Mouse (Mus musculus) midbrain, embryonic 12.5 days (tissue): ENCODE measurements around the gene Mypn. TPM values are rescaled to one million over a fixed set of nuclear protein-coding genes. Genes with fewer than 3 reads are reported as not detected.

Experiments used
- ATAC-seq: fragments of 200-750 bp; cut with Nextera tagmentation; 2 replicates; pipeline ENCODE4 v1.8.0; 2017; ENCODE audit warnings: low read depth, moderate TSS enrichment, moderate library complexity; ENCODE audit not compliant: low FRiP score
- H3K27ac ChIP-seq: fragments of 300-500 bp; sonication (generic); replicated peaks from 2 replicates; pipeline ENCODE4 v1.5.1; 2016; ENCODE audit warnings: mild to moderate bottlenecking
- H3K27me3 ChIP-seq: fragments of 300-500 bp; sonication (generic); 2 replicates; pipeline ENCODE4 v1.6.1; 2016; ENCODE audit warnings: mild to moderate bottlenecking
- H3K36me3 ChIP-seq: fragments of 300-500 bp; sonication (generic); 2 replicates; pipeline ENCODE4 v1.6.1; 2016
- H3K4me1 ChIP-seq: fragments of 300-500 bp; sonication (generic); 2 replicates; pipeline ENCODE4 v1.6.1; 2016
- H3K4me2 ChIP-seq: fragments of 300-500 bp; sonication (generic); replicated peaks from 2 replicates; pipeline ENCODE4 v1.6.1; 2016; ENCODE audit warnings: mild to moderate bottlenecking, moderate library complexity
- H3K4me3 ChIP-seq: fragments of 300-500 bp; sonication (generic); 2 replicates; pipeline ENCODE4 v1.5.1; 2016; ENCODE audit warnings: mild to moderate bottlenecking
- H3K9ac ChIP-seq: fragments of 300-500 bp; sonication (generic); replicated peaks from 2 replicates; pipeline ENCODE4 v1.6.1; 2016; ENCODE audit warnings: mild to moderate bottlenecking, moderate library complexity
- H3K9me3 ChIP-seq: fragments of 300-500 bp; sonication (generic); 2 replicates; pipeline ENCODE4 v1.6.1; 2016; ENCODE audit warnings: mild to moderate bottlenecking
- WGBS: fragments of 180-500 bp; shearing (Covaris S2); methylation state at CpG from one replicate; pipeline ENCODE4 v1.1.7; 2016; 5-methylcytosine and 5-hydroxymethylcytosine counted together
- polyA plus RNA-seq: library from polyadenylated mRNA; unstranded; fragments of >200 nt; fragmentation: Nextera tagmentation; extraction: Ambion mirVana; gene quantifications from 2 replicates; pipeline ENCODE4 v1.2.1, GENCODE M21; 2016

The Mypn gene
- polyA plus RNA-seq, result 0.08 and 0.13 TPM in 2 replicates

DNA sequence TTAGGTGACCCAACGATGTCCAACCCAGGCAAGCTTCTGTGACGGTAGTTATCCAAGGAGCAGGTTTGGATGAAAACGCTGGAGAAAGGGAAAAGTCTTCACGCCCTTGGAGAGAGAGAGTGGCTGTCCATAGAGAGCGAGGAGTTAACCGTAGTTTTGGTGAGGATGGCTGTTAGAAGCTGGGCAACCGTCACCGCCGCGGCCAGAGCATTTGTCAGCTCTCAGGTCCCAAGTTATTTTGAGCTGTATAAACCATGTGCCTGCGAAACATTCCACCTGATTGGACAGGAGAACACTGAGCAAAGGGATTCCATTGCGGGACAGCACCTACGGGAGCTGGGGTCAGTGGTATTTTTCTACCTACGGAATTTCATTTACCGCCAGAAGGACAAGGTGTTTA is at the start of gene Mypn:
Gene Mypn (minus strand): TSS at position 225 of the 400 bp plus-strand sequence.
- H3K27ac ChIP-seq, result no peak within 1 kb of the TSS
- H3K36me3 ChIP-seq, result no peaks in the 10 kb centered on the region
- no peaks in the 10 kb centered on the region for H3K4me1 ChIP-seq
- H3K4me2 ChIP-seq, result no peak within 1 kb of the TSS
- ATAC-seq, result no peak
- H3K9ac ChIP-seq, result no peak within 1 kb of the TSS
- no peaks in the 10 kb centered on the region for H3K27me3 ChIP-seq
- 90% methylated on average over 15 of the region's 15 CpGs for WGBS
- no peak within 1 kb of the TSS for H3K4me3 ChIP-seq
- H3K9me3 ChIP-seq, result no peaks in the 10 kb centered on the region

DNA sequence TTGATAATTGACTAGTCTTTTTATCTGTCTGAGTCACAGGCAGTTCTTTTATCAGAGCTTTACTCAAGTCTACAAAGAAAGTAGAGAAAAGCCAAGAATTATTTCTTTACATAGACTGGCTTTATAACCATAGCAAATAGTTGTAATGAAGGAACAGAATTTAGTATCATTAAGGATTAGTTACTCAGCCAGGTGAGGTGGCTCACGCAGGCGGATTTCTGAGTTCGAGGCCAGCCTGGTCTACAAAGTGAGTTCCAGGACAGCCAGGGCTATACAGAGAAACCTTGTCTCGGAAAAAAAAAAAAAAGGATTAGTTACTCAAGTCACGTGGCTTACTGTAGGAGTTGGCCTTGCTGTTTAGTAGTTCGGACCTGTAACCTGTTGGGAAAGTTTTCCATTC is 44.7 kb upstream of the Mypn start:
- 95% methylated on average over 6 of the region's 6 CpGs for WGBS
- H3K9ac ChIP-seq, result no peak overlapping the region
- no peaks in the 10 kb centered on the region for H3K9me3 ChIP-seq
- no peak for ATAC-seq
- no peak overlapping the region for H3K4me3 ChIP-seq
- peaks cover 14% of the 10 kb centered on the region for H3K36me3 ChIP-seq
- no peak overlapping the region for H3K4me2 ChIP-seq
- H3K27me3 ChIP-seq, result no peaks in the 10 kb centered on the region
- 0 out of 2 replicates have a peak, but pooled peaks cover 8% of the 10 kb centered on the region for H3K4me1 ChIP-seq
- H3K27ac ChIP-seq, result no peak overlapping the region

DNA sequence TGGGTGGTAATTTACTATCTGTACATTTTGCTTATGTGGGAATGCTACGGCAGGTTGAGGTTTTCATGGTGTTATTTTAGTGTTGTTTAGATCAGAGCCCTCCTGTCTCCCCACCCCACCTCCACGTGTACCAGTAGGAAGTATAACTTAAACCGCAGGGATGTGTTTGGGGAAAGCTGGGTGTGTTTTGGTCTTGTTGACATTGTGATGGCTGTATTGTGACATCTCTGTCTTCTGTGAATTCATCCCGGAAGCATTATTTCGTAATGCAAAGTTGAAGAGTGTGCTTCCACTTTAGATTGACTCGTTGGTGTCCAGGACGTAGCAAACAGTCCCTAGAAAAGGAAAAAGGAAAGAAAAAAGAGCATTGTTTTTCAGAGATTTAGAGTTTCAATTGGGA is 43.7 kb upstream of the Mypn start:
- Histone ChIP-seq H3K27ac (no peak overlapping the region), H3K4me1 (peaks cover 15% of the 10 kb centered on the region), H3K27me3 (no peaks in the 10 kb centered on the region), H3K36me3 (peaks cover 11% of the 10 kb centered on the region), H3K4me3 (no peak overlapping the region), H3K9ac (no peak overlapping the region), H3K9me3 (no peaks in the 10 kb centered on the region), H3K4me2 (no peak overlapping the region)
- 87% methylated on average over 7 of the region's 7 CpGs for WGBS
- no peak for ATAC-seq

DNA sequence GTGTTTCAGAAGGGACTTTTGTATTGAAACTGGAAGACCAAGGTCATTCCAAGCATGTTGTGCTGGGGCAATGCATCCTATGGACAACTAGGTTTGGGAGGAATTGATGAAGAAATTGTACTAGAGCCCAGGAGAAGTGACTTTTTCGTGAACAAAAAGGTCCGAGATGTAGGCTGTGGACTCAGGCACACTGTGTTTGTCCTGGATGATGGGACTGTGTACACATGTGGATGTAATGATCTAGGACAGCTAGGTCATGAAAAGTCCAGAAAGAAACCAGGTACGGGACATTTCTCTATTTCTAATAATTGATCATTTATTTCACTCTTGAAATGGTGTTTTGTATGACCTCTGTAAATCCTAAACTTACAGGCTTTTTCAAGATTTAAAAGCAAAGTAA is 42.1 kb upstream of the Mypn start:
- no peak overlapping the region for H3K27ac ChIP-seq
- 94% methylated on average over 3 of the region's 3 CpGs for WGBS
- no peak overlapping the region for H3K9ac ChIP-seq
- peaks cover 11% of the 10 kb centered on the region for H3K36me3 ChIP-seq
- no peak overlapping the region for H3K4me2 ChIP-seq
- H3K27me3 ChIP-seq, result no peaks in the 10 kb centered on the region
- H3K4me1 ChIP-seq, result peaks cover 17% of the 10 kb centered on the region
- ATAC-seq, result no peak
- H3K4me3 ChIP-seq, result no peak overlapping the region
- no peaks in the 10 kb centered on the region for H3K9me3 ChIP-seq

DNA sequence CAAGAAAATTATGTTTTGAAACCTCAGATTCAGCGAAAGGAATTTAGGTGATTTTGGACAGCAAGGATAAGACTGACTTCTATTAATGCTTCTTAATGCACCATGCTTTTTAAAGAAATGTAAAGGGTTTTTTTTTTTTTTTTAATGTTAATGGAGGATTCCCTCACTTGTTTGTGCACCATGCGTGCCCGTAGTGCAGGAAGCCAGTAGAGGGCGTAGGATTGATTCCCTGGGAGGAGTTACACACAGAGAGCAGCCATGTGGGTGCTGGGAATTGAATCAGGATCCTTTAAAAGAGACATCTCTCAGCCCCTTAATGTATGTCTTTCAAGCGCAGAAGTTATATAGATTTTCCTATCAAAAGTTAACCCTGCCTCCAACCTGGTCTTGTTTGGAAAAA is 41.0 kb upstream of the Mypn start:
- H3K4me1 ChIP-seq, result peaks cover 17% of the 10 kb centered on the region
- H3K27ac ChIP-seq, result no peak overlapping the region
- no peak for ATAC-seq
- H3K9ac ChIP-seq, result peak overlapping the region; percentile 95; the same call in 1 of the 2 replicates
- 12% methylated on average over 5 of the region's 5 CpGs for WGBS
- H3K9me3 ChIP-seq, result no peaks in the 10 kb centered on the region
- peak overlapping the region; percentile 63 for H3K4me2 ChIP-seq
- H3K27me3 ChIP-seq, result no peaks in the 10 kb centered on the region
- peak overlapping the region; percentile 94 for H3K4me3 ChIP-seq
- peaks cover under 1% of the 10 kb centered on the region; the same call in 1 of the 2 replicates for H3K36me3 ChIP-seq

DNA sequence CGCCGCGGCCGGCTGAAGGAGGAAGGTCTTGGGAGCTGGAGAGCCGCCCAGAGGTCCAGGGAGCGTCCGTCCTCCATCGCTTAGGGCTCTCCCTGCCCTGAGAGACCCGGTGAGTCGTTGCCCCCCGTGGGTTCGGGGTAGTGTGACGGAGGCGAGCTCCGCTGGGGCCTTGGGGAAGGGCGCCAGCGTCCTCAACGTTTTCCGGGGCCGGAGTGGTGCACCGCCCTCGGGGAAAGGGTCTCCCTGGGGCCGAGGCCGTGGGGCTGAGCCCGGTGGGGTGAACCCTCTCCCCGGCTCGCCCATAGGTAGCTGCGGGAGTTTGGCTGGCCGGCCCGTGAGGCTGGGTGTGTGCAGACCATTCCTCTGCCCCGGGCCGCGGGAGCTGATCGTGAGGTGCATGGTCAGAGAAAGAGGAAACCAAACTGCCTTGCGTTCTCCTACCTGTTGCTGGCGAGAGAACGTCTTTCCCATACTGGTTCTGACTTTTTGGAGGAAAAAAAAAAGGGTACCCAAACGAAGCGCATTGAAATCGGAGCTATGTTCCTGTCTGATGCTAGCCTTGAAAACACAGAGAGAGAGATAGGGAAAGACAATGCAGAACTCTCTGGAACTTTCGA is 40.4 kb upstream of the Mypn start:
- H3K27me3 ChIP-seq, result no peaks in the 10 kb centered on the region

DNA sequence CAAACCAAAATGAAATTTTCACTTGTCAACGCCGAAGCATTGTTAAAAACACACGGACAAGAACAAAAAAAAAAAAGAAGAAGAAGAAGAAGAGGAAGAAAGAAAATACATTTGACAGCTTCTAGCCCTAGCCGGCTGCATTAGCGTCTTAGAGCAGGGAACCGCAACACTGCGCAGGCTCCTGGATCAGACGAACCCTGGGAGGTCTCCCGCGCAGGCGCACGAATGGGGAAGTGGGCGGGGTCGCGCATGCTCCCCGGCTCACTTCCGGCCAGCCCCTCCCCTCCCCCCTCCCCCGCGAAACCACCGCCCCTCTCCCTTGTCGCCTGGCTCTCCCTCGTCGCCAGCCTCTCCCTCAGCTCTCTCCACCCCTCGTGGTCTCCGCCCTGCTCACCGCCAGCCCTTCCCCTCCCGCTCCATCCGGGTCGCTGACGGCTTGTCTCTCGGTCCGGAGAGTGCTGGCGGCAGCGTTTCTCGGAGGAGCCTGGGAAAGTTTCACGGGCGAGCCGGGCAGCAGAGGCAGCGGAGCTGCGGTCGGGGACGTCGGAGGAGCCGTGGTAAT is 39.8 kb upstream of the Mypn start, which contains the start of gene Herc4:
Gene Herc4 (plus strand): TSS at position 318 of the 562 bp plus-strand sequence.
- H3K9ac ChIP-seq, result peak within 1 kb of the TSS; percentile 95
- under 1% methylated on average over 43 of the region's 44 CpGs for WGBS
- H3K4me1 ChIP-seq, result peaks cover 17% of the 10 kb centered on the region
- H3K4me3 ChIP-seq, result peak within 1 kb of the TSS; percentile 94
- no peaks in the 10 kb centered on the region for H3K27me3 ChIP-seq
- peak within 1 kb of the TSS; percentile 63 for H3K4me2 ChIP-seq
- H3K9me3 ChIP-seq, result no peaks in the 10 kb centered on the region
- H3K27ac ChIP-seq, result peak within 1 kb of the TSS; percentile 96
- H3K36me3 ChIP-seq, result no peaks in the 10 kb centered on the region
- peak; percentile 99 for ATAC-seq

More for the DNA sequence above, 40.4 kb upstream of the Mypn start:
- peak overlapping the region; percentile 94 for H3K4me3 ChIP-seq
- H3K36me3 ChIP-seq, result no peaks in the 10 kb centered on the region
- H3K4me2 ChIP-seq, result peak overlapping the region; percentile 63
- H3K4me1 ChIP-seq, result peaks cover 17% of the 10 kb centered on the region
- no peaks in the 10 kb centered on the region for H3K9me3 ChIP-seq
- peak overlapping the region; percentile 95 for H3K9ac ChIP-seq
- under 1% methylated on average over 41 of the region's 41 CpGs for WGBS
- peak overlapping the region; percentile 96 for H3K27ac ChIP-seq
- ATAC-seq, result peak; percentile 89

DNA sequence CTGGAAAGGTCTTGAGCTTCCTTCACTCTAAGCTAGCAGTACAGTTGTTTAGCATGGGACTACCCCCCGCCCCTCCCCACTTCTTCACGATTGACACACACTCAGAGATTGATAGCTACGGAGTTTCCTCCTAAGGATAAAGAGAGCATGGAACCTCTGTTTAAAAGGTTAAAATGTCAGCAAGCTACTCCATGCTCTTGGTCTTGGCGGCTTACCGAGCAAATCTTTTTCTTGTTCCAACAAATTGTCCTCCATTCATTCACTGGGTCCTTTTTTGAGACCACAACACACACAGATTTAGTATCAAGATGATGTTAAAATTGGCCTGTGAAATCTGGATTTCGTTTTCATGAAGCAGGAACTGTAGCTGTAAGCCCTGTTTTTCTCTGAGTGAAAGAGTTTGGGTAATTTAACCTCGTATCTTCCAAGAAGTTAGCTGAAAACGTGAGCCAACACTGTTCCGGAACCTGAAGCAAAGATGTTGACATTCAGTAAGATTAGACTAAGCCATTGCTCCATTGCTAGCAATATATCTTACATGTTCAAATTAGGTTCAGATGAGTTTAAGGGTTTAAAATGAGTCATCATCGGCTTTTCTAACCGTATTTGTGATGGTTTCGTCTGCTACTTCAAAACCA is 39.2 kb upstream of the Mypn start:
- Histone ChIP-seq H3K4me1 (peaks cover 17% of the 10 kb centered on the region), H3K27ac (no peak overlapping the region), H3K36me3 (no peaks in the 10 kb centered on the region), H3K9ac (peak overlapping the region; percentile 35), H3K4me2 (peak overlapping the region; percentile 63), H3K27me3 (no peaks in the 10 kb centered on the region), H3K9me3 (no peaks in the 10 kb centered on the region), H3K4me3 (peak overlapping the region; percentile 94)
- ATAC-seq, result no peak
- 31% methylated on average over 12 of the region's 12 CpGs for WGBS

DNA sequence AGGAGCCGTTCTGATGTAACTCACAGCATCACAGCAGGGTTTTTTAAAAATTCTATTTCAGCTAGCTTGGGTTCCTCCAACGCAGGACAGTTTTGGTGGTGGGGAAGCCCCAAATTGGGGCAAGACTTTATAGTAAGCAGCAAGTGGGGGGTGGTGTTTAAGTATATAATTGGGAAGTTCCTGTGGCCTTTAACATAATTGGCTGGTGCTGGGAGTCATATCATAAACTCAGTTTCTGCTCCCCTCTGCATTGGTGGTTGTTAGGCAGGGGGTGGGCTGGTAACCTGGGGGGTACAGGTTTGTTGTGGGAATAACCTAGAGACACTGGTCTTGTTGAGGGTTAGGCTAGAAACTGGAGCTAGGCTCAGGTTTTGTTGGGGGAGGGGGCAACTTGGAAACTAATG is 37.1 kb upstream of the Mypn start:
- no peaks in the 10 kb centered on the region for H3K27me3 ChIP-seq
- H3K4me3 ChIP-seq, result no peak overlapping the region
- peaks cover 16% of the 10 kb centered on the region for H3K4me1 ChIP-seq
- no peak overlapping the region for H3K9ac ChIP-seq
- H3K9me3 ChIP-seq, result no peaks in the 10 kb centered on the region
- H3K36me3 ChIP-seq, result no peaks in the 10 kb centered on the region
- no peak overlapping the region for H3K27ac ChIP-seq
- WGBS, result 78% methylated on average over 2 of the region's 2 CpGs
- no peak overlapping the region for H3K4me2 ChIP-seq
- no peak for ATAC-seq

DNA sequence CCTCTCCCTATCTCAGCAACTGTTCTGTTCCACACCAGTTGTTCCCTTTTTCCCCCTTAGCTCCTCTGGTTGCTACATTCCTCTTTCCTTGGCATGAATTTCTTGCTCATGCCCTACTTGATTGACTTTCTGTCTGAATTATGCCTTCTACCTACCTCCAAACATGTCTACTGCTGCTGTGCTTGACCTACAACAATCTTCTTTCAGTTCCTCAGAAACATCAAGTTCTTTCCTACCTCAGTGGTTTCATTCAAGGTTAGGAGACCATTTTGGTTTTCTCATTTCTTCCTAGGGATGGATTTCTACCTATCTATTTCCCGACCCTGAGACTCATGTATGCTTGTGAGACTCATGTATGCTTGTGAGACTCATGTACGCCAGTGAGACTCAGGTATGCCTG is 36.1 kb upstream of the Mypn start:
- H3K27ac ChIP-seq, result no peak overlapping the region
- H3K9ac ChIP-seq, result no peak overlapping the region
- H3K4me1 ChIP-seq, result peaks cover 12% of the 10 kb centered on the region
- H3K4me2 ChIP-seq, result no peak overlapping the region
- H3K9me3 ChIP-seq, result no peaks in the 10 kb centered on the region
- H3K36me3 ChIP-seq, result no peaks in the 10 kb centered on the region
- H3K4me3 ChIP-seq, result no peak overlapping the region
- whole genome bisulfite sequencing, result 87% methylated on average over 2 of the region's 2 CpGs
- ATAC-seq, result no peak
- no peaks in the 10 kb centered on the region for H3K27me3 ChIP-seq

DNA sequence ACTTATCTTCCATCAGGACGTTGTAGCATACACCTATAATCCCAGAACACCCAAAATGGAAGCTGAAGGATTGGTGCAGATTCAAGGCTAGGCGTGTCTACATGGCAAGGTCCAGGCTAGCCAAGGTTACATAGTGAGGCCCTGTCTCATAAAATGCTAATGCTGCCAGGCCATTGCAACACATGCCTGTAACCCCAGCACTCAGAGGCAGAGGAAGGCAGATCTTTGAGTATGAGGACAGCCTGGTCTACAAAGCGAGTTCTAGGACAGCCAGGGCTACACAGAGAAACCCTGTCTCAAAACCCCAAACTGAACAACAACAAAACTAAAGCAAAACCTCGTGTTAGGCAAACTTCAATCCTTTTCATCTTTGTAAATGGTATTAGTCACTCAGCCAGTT is 34.3 kb upstream of the Mypn start:
- Histone ChIP-seq H3K4me1 (peaks cover 8% of the 10 kb centered on the region), H3K27me3 (no peaks in the 10 kb centered on the region), H3K4me3 (no peak overlapping the region), H3K36me3 (no peaks in the 10 kb centered on the region), H3K27ac (no peak overlapping the region), H3K4me2 (no peak overlapping the region), H3K9me3 (no peaks in the 10 kb centered on the region), H3K9ac (no peak overlapping the region)
- ATAC-seq, result no peak
- 75% methylated on average over 4 of the region's 4 CpGs for whole genome bisulfite sequencing

DNA sequence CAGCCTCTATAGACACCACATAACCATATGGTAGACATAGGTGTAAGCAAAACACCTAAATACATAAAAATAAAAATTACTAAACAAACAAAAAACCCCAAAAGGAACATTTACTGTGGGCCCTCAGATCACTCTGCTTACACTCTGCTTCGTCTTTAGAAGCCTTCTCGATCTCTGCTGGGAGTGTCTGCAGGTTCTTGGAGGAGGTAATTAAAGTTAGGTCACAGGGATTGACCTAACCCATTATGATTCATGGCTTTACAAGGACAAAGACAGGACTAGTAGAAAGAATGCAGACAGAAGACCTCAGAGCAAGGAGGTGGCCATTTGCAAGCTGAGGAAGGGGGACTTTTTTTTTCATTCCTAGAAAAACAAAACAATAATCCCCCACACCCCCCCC is 33.5 kb upstream of the Mypn start:
- WGBS, result 45% methylated on average over 2 of the region's 2 CpGs
- ATAC-seq, result no peak
- no peak overlapping the region for H3K27ac ChIP-seq
- no peak overlapping the region for H3K4me3 ChIP-seq
- no peak overlapping the region for H3K9ac ChIP-seq
- H3K9me3 ChIP-seq, result no peaks in the 10 kb centered on the region
- H3K36me3 ChIP-seq, result no peaks in the 10 kb centered on the region
- no peaks in the 10 kb centered on the region for H3K4me1 ChIP-seq
- H3K4me2 ChIP-seq, result no peak overlapping the region
- H3K27me3 ChIP-seq, result no peaks in the 10 kb centered on the region
